Mouse (Mus musculus) erythroblast, embryonic 14.5 days (primary cell): ENCODE measurements around the gene Optc.

Source experiments
- GATA1 ChIP-seq: IDR thresholded peaks from 2 replicates; pipeline ENCODE4 v1.6.1; 2012; ENCODE audit warnings: low read length, inconsistent platforms, mixed read lengths
- TAL1 ChIP-seq: IDR thresholded peaks from 3 replicates; pipeline ENCODE4 v1.6.1; 2012; ENCODE audit warnings: low read length, inconsistent platforms, mixed read lengths

GRCm38 (mm10) chr1:133891489-133891888 lies 16.3 kb downstream of the Optc start:
- no peak for TF ChIP-seq GATA1
- no peak for TF ChIP-seq TAL1
